Mouse (Mus musculus): ENCODE results near the gene Ddx21. TPM values are rescaled to one million over a fixed set of nuclear protein-coding genes. Genes with fewer than 3 reads are reported as not detected.

Ddx21 gene
- 59.6 TPM for polyA plus RNA-seq (2014; fragmentation: Illumina TruSeq; extraction: RNeasy Lipid Tissue Mini Kit (QIAGEN cat#74804); ENCODE audit: low read depth, low replicate concordance)

DNA sequence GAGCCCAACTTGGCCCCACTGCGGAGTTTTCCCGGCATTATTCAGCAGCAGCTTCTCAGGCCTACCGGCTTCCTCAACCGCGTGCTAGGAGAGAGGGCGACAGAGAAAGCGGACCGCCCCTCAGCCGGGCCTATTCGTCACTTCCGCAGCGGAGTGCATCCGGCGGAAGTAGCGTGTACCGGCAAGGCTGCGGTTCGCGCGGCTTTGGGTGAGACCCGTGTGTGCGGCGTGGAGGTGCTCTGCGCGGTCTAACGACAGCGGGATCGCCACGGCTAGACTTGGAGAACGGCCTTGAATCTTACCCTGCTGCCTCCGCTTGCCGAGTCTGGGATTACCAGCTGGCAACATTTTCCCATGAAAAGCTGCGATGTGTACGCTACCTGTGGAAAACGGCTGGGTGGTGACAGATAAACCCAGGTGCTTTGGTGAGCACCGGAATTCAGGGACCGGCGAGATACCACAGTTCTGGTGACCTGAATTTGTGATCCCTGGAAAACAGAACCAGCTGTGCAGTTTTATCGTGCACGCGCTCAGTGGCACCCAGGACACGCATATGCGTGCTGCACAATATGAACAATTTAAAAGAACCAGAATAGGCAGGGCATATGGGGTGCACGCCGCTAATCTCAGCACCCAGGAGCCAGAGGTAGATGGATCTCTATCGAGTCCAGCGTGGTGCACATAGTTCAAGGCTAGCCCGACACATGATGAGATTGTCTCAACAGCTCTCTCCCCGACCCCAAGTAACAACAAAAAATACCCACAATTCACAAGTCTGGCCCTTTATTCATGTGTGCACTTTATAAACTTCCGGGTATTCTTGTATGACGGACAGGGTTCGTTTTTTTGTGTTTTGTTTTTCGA, at the start of gene Ddx21:
Ddx21 (minus strand) TSS at position 105 of the 864 bp plus-strand sequence.

DNA sequence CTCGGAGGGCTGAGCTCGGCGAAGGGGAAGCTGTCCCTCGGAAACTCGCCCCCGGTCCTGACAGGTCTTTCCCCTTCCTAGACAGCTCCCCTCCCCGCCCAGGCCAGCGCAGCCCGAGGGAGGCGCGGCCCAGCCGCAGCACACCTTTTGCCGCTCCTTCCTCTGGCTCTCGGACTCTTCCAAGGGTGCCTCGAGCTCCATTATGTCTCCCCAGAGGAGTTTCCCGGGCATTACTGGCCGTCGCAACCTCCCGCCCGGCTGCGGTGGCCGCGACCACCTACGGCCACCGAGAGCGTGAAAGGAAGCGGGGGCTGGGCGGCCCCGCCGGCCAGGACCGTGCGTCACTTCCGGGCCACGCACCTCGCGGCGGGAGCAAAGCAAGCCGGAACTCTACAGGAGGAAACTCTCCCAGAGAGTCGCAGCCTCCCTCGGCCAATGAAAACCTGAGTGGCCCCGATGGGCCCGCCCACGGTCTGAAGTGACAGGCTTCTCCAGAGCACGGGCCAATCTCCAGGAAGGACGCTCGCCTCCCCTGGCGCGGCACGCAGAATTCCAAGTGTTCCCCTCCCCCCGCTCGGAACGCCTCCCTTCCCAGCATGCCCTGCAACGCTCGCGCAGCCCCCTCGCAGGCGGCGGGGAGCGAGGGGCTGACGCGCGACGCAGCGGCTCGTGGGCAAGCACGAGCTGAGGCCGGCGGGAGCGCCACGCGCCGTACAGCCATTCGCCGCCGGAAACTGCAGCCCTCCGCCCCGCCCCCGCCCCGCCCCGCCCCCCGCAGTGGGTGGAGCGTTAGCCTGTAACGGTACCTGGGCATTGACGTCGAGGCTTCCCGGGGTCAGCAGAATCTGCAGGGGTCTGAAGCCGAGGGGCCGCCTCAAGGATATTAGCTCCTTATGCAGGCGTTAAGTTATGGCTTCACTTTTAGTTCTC, 49.1 kb upstream of the Ddx21 start, which contains the start of gene Ddx50:
Ddx50 (minus strand) TSS at position 338 of the 930 bp plus-strand sequence.

DNA sequence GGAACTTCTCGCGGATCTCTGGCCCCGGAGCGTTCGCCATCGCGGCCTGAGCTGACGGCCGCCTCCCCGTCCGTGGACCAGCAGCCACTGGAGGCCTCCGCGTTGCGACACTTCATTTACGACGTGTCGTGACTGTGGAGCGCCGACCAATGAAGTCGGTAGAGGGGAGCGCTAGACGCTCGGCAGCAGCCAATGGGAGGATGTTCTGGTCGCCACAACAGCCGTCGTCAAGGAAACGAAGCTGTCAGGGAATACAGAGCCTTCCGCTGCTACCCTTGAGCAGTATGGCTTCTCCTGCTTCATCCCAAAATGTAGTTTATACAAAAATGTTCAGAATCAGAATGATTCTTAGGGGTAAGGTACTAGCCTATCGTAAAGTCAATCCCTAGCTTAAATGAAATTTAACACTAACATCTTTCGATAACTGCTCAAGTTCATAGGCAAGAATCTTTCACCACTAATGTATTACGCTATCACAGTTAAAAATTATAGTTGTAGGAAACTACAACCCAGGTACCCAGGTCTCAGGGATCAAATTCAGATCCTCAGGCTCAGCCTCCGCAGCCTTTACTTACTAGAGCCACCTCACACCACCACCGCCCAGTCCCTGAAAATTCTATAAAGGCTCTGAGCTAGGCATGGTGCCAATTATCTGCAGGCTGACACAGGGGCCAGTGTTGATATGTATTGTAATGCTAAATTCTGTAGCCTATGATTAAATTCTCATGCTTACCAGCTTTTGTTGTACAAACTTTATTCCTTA, 23.6 kb downstream of the Ddx21 start, which contains the start of gene Kif1bp:
Kif1bp (minus strand) TSS at position 120 of the 763 bp plus-strand sequence.

Other genes starting within 250 kb of the Ddx21 start
- 13.4 TPM for gene Hk1, start 222.4 kb downstream of the Ddx21 start, polyA plus RNA-seq (2014; fragmentation: Illumina TruSeq; extraction: RNeasy Lipid Tissue Mini Kit (QIAGEN cat#74804); ENCODE audit: low read depth, low replicate concordance)
- 0.22 TPM for gene Hkdc1, start 179.8 kb downstream of the Ddx21 start, polyA plus RNA-seq (2014; fragmentation: Illumina TruSeq; extraction: RNeasy Lipid Tissue Mini Kit (QIAGEN cat#74804); ENCODE audit: low read depth, low replicate concordance)
- gene 4930507D05Rik, start 152.8 kb downstream of the Ddx21 start, polyA plus RNA-seq (2014; fragmentation: Illumina TruSeq; extraction: RNeasy Lipid Tissue Mini Kit (QIAGEN cat#74804); ENCODE audit: low read depth, low replicate concordance) = not detected
- 18.1 TPM for gene Supv3l1, start 152.5 kb downstream of the Ddx21 start, polyA plus RNA-seq (2014; fragmentation: Illumina TruSeq; extraction: RNeasy Lipid Tissue Mini Kit (QIAGEN cat#74804); ENCODE audit: low read depth, low replicate concordance)
- gene Vps26a, start 115.5 kb downstream of the Ddx21 start, polyA plus RNA-seq (2014; fragmentation: Illumina TruSeq; extraction: RNeasy Lipid Tissue Mini Kit (QIAGEN cat#74804); ENCODE audit: low read depth, low replicate concordance) = 167 TPM
- gene Srgn, start 74.8 kb downstream of the Ddx21 start, polyA plus RNA-seq (2014; fragmentation: Illumina TruSeq; extraction: RNeasy Lipid Tissue Mini Kit (QIAGEN cat#74804); ENCODE audit: low read depth, low replicate concordance) = 135 TPM
- gene Kif1bp, start 23.8 kb downstream of the Ddx21 start, polyA plus RNA-seq (2014; fragmentation: Illumina TruSeq; extraction: RNeasy Lipid Tissue Mini Kit (QIAGEN cat#74804); ENCODE audit: low read depth, low replicate concordance) = 24.9 TPM
- 230 TPM for gene Ddx50, start 48.9 kb upstream of the Ddx21 start, polyA plus RNA-seq (2014; fragmentation: Illumina TruSeq; extraction: RNeasy Lipid Tissue Mini Kit (QIAGEN cat#74804); ENCODE audit: low read depth, low replicate concordance)
- gene Stox1, start 123.8 kb upstream of the Ddx21 start, polyA plus RNA-seq (2014; fragmentation: Illumina TruSeq; extraction: RNeasy Lipid Tissue Mini Kit (QIAGEN cat#74804); ENCODE audit: low read depth, low replicate concordance) = 0.95 TPM
- 230 TPM for gene Ccar1, start 190.0 kb upstream of the Ddx21 start, polyA plus RNA-seq (2014; fragmentation: Illumina TruSeq; extraction: RNeasy Lipid Tissue Mini Kit (QIAGEN cat#74804); ENCODE audit: low read depth, low replicate concordance)